Mouse (Mus musculus) retina, postnatal 7 days (tissue): ENCODE data around the gene Rorc.

Source experiments
- DNase-seq: peaks from one replicate; pipeline ENCODE4 v3.0.0-alpha.2; 2012; ENCODE audit warnings: low read depth, low spot score

Gene Rorc

DNA sequence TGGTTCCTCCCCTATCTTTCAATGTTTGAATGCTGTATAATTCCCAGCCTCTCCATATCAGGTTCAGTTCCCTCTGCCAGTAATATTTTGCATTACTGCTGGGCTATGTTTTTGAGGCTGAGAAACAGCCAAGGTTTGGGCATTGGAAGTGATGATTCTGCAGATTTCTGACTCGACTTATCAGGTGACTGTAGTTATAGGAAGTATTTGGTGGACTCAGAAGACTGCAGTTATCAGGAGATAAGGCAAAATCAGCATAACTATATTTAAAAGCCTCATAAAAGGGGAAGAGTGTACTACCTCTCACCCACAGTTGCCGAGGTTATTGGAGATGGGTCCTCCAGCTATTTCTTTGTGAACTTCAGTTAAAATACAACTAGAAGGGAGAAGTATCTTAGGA, 58.4 kb downstream of the Rorc start:
- DNase-seq: no peak

DNA sequence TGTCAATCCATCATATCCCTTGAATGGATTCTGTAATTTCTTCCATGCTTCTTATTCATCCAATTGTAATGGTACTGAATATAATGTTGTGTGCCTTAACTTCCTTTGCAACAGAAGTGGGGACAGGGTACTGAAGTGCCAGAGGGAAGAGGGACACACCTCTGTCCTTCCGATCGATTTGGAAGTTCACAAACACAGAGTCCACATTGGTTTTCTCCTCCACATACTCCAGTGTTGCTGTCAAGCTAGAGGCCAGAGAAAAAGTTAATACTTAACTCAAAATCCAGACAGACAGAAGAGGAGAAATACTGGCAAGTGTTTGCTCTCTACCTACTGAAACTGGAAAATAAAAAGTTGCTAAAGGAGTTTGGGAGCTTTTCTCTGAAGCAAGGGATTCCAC, 61.7 kb downstream of the Rorc start:
- DNase-seq: no peak

GRCm38 (mm10) chr3:94436420-94436819, 63.8 kb downstream of the Rorc start:
- DNase-seq: no peak

DNA sequence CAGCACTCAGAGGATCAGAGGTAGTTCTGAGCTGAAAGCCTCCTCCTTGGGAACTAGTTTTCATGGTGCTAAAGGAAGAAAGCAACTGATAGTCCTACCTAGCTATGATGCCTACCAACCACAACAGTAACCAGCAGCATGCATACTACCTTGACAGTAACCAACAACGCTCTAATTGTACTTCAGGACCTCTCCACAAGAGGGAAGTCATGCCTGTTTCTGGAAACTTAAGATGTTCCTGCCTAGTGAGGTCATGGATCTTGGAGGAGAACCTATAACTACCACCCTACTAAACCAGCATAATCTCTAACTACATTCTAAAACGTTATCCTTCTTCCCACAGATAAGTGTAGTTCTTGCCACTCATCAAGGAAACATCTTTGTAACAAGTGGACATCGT, 68.6 kb downstream of the Rorc start:
- no peak for DNase-seq

DNA sequence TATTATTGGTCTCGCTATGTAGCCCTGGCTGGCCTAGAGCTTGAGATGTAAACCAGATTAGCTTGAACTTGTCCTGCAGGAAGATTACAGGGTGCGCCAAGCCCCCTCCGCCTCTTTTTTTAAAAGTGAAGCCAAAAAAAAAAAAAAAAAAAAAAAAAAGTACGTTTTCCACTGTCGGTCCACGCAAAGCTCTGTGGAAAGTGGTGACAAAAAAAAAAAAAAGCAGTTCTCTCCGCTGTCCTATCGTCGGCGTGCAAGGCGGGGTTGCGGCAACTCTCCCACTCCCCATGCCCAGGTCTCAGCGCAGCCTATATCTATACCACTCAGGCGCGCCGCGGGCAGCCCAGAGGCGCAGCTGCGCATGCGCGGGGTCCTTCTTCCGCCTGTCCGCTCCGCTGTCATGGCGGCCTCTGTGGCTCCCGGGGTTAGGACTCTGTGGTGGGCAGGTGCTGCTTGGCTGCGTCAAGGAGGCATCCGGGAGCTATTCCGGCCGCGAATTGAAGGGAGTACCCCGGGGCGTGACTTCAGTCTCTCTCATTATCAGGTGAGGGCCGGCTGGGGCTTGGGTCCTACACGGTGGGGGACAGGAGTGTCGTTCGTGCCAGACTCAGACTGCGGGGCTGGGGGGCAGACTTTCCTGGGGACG, 70.5 kb downstream of the Rorc start, which contains the start of gene Mrpl9:
TSS of gene Mrpl9 (plus strand) at position 368 of the 646 bp plus-strand sequence.
- DNase-seq: peak; percentile 91

DNA sequence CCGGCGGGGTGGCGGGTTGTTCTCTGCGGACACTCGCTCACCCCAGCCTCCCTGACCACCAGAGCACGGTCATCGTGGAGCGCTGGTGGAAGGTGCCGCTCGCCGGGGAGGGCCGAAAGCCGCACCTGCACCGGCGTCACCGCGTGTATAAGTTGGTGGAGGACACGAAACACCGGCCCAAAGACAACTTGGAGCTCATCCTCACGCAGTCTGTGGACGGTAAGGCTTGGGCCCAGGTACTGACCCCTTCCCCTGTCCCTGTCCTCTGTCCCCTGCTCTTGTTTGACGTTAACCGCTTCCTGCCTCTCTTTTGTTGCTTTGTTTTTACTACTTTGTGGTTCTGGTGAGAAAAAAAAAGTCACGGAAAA, 71.0 kb downstream of the Rorc start, which contains the start of gene Oaz3:
TSS of gene Oaz3 (minus strand) at position 319 of the 368 bp plus-strand sequence.
- DNase-seq: no peak
